Mouse (Mus musculus): ENCODE measurements around the gene Cd68.
A peak's percentile ranks its signal among the peaks of the same experiment; 100 is the strongest.

The Cd68 gene

DNA sequence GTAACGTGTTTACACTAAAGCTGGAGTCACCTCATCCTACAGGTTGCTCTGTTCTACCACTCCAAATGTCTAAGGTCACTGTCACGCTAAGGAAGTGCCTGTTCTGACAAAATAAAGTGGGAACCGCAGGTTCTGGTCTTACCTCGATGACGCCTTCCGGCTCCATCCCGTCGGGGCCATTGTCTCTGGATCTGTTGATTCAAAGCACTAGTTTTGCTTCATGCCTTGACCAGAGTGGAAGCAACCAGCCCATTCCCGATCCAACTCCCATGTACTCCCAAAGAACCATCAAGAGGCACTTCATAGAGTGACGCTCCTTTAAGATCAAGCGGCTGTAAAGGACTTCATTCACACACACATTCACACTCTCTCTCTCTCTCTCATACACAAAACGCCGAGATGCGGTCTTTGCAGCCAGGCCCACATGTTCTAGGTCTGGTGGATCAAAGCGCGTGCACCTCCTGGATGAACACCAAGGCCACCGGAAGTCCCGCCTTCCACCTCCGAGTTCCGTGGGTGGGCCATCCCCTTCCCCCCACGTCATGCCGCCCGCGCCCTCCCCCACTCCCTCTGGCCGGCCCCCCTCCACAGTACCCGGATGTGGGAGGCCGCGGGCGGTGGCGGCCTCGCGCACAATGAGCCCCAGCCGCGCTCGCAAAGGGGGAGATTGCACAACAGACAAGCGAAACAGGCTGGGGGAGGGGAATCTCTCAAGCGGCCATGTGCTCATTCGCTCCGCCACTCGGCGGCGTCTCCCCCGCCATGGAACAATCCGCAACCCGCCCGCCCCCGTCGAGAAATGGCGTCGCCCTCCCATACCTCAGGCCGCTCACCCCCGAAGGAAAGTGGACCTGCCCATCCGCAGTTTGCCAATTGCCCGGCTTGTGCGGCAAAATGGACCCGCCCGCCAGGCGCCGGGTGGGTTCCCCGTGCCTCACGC lies 5.1 kb upstream of the Cd68 start:
- DNase-seq (ENCODE audit: low spot score in 2 of 2): peak; percentile 86 to 92

DNA sequence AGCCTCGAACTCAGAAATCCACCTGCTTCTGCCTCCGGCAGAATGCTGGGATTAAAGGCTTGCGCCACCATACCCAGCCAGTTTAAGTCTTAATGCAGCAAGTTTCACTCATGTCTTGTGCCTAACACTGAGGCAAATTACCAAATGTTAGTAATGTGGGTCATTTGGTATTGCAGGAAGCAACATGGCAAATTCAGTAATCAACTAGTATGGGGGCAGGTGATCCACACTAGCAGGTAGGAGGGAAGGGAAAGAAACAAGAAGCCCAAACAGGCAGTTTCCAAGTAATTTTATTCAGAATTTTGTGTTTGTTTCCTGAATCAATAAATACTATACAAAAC lies 682 bp upstream of the Cd68 start:
- no peak for DNase-seq (ENCODE audit: low spot score in 2 of 2)

DNA sequence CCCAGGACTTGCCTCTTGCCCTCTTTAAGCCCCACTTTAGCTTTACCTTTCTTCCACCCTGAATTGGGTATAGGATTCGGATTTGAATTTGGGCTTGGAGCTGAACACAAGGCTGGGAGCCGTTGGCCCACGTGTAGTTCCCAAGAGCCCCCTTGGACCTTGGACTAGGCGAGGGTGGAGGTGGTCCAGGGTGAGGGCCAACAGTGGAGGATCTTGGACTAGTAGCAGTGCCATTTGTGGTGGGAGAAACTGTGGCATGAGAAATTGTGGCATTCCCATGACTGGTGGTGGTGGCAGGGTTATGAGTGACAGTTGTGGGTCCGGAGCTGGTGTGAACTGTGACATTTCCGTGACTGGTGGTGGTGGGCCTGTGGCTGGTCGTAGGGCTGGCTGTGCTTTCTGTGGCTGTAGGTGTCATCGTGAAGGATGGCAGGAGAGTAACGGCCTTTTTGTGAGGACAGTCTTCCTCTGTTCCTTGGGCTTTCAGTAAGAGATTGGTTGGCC lies 444 bp downstream of the Cd68 start:
- DNase-seq (ENCODE audit: low spot score in 2 of 2): no peak

DNA sequence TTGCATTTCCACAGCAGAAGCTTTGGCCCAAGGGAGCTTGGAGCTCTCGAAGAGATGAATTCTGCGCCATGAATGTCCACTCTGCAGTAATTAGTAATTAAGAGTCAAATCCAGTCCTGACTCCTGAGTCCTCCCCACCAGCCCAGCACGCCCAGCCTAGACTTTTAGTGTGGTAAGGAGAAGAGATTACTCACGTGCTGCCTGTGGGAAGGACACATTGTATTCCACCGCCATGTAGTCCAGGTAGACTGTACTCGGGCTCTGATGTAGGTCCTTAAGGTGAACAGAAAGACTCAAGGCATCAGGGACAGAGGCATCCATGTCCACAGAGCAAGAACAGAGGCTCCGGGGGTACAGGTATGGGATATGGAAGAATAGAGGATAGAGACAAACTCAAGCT lies 1.1 kb downstream of the Cd68 start:
- no peak for DNase-seq (ENCODE audit: low spot score in 2 of 2)

DNA sequence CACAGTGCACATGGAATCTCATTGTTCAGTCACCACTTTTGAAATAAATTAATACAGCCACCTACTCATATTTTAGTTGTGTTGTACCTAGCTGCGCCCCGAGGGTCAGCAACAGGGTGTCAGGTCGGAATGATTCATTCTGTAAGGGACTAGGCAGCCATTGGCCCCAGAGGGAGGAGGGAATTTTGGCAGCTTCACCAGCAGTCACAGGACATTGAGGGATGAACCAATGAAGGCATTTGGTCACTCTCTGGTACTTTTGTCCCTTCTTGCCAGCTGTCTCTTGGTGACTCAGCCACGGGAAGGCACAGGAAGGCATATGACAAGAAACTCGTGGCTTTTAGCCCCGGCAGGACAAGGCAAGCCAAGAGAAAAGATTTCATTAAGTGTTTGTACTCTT lies 2.2 kb downstream of the Cd68 start:
- DNase-seq (ENCODE audit: low spot score in 2 of 2): no peak

DNA sequence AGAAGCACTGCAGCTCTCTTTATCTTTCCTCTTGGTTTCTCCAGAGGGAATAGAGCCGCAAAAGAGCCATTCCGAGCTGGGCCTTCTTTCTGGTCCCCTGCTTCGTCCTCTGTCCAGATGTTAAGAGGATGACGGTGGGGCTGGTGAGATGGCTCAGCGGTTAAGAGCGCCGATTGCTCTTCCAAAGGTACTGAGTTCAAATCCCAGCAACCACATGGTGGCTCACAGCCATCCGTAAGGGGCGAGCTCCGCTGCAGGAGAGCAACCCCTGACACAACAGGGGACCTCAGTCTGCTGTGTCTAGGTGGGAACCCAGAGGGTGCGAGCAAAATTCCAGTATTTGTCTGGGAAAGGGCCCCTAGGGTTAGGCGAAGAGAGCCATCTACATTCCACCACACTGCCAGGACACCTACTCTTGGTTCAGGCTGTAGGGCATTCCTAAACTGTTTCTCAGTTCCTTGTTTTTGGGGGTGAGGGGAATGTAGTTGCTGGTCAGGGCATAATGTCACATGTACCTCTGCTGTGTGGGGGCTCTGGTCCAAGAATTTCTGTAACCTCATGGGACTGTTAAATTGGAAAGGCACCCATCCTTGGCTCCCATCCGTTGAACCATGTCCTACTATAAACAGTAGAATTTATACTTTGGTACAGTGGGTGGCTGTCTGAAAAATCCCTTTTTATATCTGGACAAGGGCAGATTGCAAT lies 2.8 kb downstream of the Cd68 start:
- DNase-seq (ENCODE audit: low spot score in 2 of 2): no peak

DNA sequence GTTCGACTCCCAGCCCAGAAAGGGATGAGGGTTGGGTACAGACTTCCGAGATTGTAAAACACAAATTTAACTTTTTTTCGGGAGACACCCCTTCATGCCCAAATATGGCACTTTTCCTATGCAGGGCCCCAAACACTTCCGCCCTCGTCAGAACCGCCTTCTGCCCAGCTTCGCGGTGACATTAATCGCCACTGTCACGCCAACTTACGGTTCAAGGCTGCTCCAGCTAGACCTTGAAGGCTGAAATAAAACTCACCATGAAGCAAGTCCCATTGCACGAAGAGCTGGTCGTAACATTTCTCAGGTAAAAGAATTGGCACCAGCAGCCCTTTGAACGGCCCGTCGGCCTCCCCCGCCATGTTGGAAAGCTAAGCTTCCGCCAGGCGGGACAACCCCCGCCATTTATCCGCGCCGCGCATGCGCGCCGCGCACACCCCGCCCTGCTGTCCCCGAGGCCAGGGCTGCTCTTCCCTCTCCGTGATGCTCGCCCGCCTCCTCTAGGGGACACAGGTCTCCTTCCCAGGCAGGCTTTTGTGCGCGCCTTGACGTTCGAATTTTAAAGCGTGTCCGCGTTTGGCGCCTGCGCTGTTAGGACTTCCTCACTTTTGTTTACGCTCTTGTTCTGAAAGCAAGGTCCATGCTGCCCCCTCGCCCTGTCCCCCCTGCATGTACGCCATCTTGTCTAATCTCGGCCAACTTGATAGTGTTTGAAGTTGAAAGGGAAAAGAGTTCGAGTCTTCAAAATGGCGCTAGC lies 3.6 kb downstream of the Cd68 start, which contains the start of gene Mpdu1:
Gene Mpdu1, minus strand, starts transcription at position 430 of the 754 bp plus-strand sequence.
- peak; percentile 94 to 95 for DNase-seq (ENCODE audit: low spot score in 2 of 2)

DNA sequence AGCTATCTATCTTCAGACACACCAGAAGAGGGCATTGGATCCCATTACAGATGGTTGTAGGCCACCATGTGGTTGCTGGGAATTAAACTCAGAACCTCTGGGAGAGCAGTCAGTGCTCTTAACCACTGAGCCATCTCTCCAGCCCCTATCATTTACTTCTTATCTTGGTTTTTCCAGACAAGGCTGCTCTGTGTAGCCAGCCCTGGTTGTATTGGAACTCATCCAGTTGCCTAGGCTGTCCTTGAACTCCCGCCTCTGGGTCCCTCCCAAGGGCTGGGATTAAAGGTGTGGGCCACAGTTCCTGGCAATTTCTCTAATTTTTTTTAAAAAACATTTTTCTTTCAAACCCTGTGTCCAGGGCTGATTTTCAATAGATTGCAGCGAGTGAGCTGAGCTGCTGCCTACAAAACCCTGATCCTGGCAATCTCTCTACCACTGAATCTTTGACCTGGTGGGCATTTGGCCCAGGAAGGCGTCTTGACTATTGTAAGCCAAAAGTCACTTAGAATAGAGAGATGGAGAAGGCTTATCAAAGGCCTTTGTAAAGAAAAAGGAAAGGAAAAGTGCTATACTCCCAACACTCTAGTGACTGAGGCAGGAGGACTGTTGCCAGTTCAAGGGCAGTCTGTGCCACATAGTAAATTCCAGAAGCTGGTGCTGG lies 4.6 kb downstream of the Cd68 start:
- DNase-seq (ENCODE audit: low spot score in 2 of 2): no peak

DNA sequence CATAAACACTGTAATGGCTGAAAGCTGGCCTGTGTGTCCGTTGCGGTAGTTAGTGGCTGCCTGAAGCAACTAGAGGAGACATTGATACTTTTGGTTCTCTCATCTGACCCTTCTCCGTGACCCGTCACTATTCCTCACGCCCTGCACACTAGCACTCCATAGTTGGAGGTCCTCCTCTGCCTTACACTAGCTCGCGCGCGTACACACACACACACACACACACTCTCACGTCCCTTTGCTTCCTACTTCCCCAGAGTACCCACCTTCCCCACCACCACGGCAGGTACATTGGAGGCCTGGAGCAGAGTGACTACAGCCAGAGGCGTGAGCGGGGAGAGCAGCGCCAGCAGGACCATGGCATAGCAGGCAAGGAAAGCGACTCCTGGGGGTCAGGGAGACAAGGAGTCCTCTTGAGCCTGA lies 8.5 kb downstream of the Cd68 start:
- no peak for DNase-seq (ENCODE audit: low spot score in 2 of 2)

DNA sequence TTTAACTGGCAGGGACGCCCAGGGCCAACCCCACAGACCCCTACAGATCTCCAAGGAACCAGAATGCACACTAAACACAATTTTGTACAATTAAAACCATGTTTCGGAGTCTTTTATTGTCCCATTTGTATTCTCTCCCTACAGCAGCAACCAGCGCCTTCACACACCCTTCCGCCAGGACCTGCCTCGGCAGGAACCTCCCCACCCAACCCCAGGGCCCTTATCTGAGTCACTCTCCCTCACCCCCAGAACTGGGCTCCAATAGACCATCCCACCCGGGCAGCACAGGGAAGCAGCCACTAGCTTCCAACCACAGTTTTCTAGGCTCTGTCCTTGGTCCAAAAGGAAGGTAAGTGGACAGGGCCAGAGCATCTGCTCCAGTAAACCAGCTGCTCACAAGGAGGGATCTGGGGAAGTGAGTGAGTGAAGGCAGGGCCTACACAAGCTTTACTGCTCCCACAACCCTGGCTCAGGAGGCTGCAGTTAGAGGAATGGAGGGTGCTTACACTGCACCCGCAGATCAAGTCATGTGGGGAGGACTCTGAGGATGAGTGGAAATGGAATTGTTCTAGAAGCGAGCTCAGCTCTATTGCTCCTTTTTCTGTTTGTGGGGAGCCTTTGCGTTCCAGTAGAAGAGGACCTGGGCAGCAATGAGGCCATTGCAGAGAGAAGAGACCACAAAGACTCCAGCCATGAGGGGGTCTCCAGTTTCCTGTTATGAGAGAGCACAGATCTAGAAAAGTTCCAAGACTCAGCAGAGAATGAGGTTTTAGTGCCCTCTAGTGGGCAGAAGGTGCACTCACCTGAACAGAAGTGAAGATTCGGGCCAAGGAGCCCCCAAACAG lies 9.1 kb downstream of the Cd68 start:
- DNase-seq (ENCODE audit: low spot score in 2 of 2): no peak

DNA sequence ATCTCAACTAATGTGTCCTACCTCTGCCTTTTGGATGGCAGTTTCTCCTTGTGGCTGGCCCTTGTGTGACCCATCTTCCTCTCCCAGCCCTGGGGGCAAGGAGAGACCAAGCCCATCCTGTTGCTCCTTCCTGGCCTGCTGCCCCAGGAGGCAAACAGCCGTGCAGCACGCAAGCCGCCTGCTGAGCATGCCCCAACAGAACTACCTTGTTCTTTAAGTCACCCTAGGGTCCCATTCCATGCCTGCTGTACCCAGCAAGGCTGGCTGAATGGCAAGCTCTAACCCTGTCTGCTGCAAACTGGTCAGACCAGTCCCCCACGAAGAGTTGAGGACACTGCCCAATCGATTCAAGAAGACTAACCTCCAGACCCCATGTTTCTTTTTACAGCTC lies 9.9 kb downstream of the Cd68 start:
- no peak for DNase-seq (ENCODE audit: low spot score in 2 of 2)

DNA sequence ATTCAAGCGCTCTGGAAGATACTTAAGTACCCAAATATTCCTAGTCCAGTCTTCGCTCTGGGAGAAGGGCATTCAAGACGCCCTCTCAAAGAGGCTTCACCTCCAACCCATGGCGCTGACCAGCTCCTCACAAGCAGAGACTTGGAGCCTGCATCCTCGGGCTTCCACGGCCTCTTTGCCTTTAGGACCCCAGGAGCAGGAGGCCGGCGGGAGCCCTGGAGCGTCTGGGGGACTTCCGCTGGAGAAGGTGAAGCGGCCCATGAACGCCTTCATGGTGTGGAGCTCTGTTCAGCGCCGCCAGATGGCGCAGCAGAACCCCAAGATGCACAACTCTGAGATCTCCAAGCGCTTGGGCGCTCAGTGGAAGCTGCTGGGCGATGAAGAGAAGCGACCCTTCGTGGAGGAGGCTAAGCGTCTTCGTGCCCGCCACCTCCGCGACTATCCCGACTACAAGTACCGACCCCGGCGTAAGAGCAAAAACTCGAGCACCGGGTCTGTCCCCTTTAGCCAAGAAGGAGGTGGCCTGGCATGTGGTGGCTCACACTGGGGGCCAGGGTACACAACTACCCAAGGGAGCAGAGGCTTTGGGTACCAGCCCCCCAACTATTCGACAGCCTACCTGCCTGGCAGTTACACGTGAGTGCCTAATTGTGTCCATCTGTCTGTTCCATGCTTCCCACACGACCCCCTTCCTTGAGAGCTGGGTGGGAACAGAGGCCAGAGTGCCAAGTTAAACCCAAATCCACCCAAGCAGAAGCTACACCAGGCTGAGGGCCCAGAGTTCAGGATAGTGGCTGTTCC lies 10.5 kb downstream of the Cd68 start, which contains the start of gene Sox15:
Gene Sox15, plus strand, starts transcription at position 51 of the 801 bp plus-strand sequence.
- DNase-seq (ENCODE audit: low spot score in 2 of 2): peak in 1 of 2 experiments; percentile 74

DNA sequence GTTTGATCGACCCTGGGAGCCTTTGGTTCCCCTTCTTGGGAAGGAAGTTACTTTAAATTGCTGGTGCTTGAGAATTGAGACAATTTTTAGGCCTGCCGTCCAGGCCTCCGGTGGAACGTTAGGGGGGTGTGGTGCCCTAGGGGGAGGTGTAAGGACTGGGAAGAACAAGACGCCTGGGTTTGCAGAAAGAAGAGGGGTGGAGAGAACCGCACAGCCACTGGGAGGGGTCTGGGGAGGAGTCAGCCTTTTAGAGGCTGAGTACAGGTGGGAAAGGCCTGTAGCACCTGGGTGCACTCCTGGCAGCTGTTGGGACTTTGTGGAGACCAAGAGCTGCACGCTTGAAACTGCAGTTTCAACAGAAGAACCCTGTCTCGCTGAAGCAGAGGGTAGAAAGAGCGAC lies 11.2 kb downstream of the Cd68 start:
- DNase-seq (ENCODE audit: low spot score in 2 of 2): no peak

DNA sequence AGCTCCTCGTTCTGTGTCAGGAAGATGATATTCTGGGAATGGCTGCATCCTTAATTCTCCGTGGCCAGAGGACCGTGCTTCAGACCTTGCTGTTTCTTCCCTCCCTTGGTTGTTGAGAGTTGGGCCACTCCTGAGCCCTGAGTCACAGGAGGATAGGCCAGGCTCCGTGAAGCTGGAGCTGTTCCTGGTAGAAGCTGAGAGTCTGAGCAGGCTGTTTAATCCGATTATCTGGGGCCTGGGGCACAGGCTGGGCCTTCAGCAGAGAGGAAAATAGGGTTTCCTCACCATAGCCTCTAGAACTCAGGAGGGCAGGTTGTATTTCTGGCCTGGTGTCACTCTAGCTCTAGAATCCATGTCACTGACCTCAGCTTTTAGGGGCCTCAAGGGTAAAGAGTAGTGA lies 12.6 kb downstream of the Cd68 start:
- no peak for DNase-seq (ENCODE audit: low spot score in 2 of 2)

DNA sequence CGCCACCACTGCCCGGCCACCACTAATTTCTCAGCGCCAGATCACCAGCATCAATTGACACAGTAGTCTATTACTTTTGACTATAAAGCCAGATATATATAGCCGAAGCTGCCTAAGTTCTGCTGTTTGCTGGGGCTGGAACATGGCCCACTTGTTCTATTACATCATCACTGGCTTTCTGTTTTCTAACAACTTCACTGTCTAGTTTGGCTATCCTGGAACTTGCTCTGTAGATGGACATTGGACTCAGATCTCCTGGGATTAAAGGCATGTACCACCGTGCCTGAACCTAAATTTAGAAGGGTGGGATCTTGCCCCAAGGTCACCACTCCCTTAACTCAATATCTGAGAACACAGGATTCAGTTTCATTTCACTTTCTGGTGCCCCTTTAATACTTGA lies 20.1 kb downstream of the Cd68 start:
- no peak for DNase-seq (ENCODE audit: low spot score in 2 of 2)

DNA sequence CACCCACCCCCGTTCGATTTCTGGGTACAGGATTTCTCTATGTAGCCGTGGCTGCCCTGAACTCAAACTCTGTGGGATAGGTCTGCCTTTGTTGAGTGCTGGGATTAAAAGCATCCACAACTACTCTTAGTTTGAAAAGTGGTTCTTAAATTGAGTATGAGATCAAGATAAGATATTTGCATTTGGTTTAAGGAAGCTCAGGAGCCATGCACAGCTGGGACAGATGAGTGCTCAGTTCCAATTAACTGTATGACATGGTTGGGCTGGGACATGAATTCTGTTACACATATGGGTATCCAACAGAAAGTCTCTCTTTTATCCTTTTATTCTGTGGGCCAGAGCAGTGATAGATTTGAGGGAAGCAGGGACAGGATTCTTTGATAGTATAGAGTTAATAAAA lies 30.5 kb downstream of the Cd68 start:
- DNase-seq (ENCODE audit: low spot score in 2 of 2): no peak

DNA sequence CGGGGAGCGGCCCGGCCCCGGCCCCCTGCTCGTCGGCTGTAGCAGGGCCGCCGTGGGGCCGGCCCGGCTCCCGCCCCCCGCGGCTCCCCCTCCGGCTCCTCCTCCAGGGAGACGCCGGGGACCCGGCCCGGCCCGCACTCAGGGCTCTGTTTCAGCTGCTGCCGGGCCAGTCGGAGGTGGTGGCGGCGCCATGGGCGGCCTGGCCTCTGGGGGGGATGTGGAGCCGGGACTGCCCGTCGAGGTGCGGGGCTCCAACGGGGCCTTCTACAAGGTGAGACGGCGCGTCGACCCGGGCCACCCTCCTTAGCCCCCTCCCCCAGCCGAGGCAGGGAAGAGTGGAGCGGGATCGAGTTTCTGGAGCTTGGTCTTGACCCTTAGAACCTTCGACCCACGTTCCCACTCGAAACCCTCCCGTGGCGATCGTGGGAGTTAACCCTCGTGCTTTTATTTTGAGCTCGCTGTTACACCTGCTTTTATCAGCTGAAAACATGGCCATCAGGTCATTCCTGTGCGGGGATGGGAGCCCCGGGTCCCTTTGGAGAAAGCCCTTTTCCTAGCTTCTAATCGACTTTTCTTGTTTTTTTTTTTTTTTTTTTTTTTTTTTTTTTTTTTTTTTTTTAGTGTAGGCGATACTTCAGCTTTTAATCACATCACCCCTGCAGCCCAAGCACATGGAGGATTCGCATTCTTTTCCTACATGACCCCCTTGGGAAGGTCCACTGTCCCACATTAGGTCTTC lies 32.7 kb downstream of the Cd68 start:
- DNase-seq (ENCODE audit: low spot score in 2 of 2): no peak

DNA sequence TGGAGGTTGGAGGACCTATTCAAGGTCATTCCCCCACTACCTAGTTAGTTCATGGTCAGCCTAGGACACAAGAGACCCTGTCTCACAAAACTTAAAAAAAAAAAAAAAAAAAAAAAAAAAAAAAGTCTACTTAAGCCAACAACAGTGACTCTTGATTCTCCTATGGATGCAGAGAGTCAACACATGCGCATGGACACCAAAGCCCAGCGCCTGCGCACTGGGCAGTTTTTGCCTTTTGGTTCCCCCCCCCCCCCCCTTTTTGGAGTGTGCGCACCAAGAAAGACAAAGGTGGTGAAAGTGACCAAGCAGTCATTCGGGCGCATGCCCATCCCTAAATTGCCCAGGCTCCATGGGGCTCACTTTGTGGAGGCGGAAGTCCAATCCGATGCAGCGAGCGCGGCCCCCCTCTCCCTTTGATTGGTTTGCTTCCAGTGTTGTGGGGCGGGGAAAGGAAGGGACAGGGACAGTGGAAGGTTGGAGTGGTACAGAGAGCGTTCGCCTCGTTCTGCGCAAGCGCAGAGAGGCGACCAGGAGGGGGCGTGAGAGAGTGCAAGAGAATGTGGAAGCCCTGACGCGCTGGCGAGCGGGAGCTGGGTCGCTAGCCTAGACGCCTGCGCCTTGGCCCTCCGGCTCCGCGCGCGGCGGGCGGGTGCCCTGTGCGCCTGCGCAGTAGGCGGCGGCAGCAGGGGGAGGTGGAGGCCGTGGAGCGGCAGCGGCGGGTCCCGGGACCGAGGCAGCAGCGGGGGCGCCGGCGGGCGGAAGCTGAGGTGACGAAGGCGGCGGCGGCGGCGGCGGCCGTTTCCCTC lies 33.5 kb downstream of the Cd68 start, which contains the start of gene Fxr2:
Gene Fxr2, plus strand, starts transcription at position 707 of the 806 bp plus-strand sequence.
- peak; percentile 100 for DNase-seq (ENCODE audit: low spot score in 2 of 2)

All from left cerebral cortex, adult 9 months (tissue).